Mouse (Mus musculus) hindbrain, embryonic 16.5 days (tissue): ENCODE measurements around the gene Siae. TPM values are rescaled to one million over a fixed set of nuclear protein-coding genes. Genes with fewer than 3 reads are reported as not detected.

ENCODE experiments used
- ATAC-seq: fragments of 200-750 bp; cut with Nextera tagmentation; 2 replicates; pipeline ENCODE4 v1.8.0; 2017; ENCODE audit warnings: moderate TSS enrichment, moderate library complexity
- H3K27ac ChIP-seq: fragments of 300-500 bp; sonication (generic); 2 replicates; pipeline ENCODE4 v1.5.1; 2014; ENCODE audit warnings: low read depth, mild to moderate bottlenecking, control low read depth, low read length, moderate library complexity
- H3K27me3 ChIP-seq: fragments of 300-500 bp; sonication (generic); replicated peaks from 2 replicates; pipeline ENCODE4 v1.6.1; 2014; ENCODE audit warnings: low read length; ENCODE audit not compliant: control insufficient read depth, insufficient read depth
- H3K36me3 ChIP-seq: fragments of 300-500 bp; sonication (generic); 2 replicates; pipeline ENCODE4 v1.6.1; 2014; ENCODE audit warnings: mild to moderate bottlenecking, low read length, moderate library complexity, mixed read lengths; ENCODE audit not compliant: control insufficient read depth, insufficient read depth
- H3K4me1 ChIP-seq: fragments of 300-500 bp; sonication (generic); 2 replicates; pipeline ENCODE4 v1.6.1; 2014; ENCODE audit warnings: low read depth, low read length; ENCODE audit not compliant: control insufficient read depth, insufficient read depth
- H3K4me2 ChIP-seq: fragments of 300-500 bp; sonication (generic); 2 replicates; pipeline ENCODE4 v1.6.1; 2014; ENCODE audit warnings: mild to moderate bottlenecking, low read length, control low read depth, moderate library complexity
- H3K4me3 ChIP-seq: fragments of 300-500 bp; sonication (generic); 2 replicates; pipeline ENCODE4 v1.5.1; 2014; ENCODE audit warnings: mild to moderate bottlenecking, low read length, control low read depth, moderate library complexity
- H3K9ac ChIP-seq: fragments of 300-500 bp; sonication (generic); 2 replicates; pipeline ENCODE4 v1.6.1; 2014; ENCODE audit warnings: low read depth, mild to moderate bottlenecking, control low read depth, low read length, moderate library complexity
- H3K9me3 ChIP-seq: fragments of 300-500 bp; sonication (generic); 2 replicates; pipeline ENCODE4 v1.6.1; 2014; ENCODE audit warnings: mild to moderate bottlenecking, low read length, moderate library complexity; ENCODE audit not compliant: control insufficient read depth
- WGBS: fragments of 180-500 bp; shearing (Covaris S2); extraction: QIAGEN DNeasy Blood & Tissue Kit; methylation state at CpG from one replicate; pipeline ENCODE4 v1.1.7; 2014; 5-methylcytosine and 5-hydroxymethylcytosine counted together
- polyA plus RNA-seq: library from polyadenylated mRNA; unstranded; fragments of >200 nt; fragmentation: Nextera tagmentation; extraction: Ambion mirVana; gene quantifications from 2 replicates; pipeline ENCODE4 v1.2.1, GENCODE M21; 2015

Gene Siae
- polyA plus RNA-seq, 1 experiment from 2014 or later = 17.4 TPM

DNA sequence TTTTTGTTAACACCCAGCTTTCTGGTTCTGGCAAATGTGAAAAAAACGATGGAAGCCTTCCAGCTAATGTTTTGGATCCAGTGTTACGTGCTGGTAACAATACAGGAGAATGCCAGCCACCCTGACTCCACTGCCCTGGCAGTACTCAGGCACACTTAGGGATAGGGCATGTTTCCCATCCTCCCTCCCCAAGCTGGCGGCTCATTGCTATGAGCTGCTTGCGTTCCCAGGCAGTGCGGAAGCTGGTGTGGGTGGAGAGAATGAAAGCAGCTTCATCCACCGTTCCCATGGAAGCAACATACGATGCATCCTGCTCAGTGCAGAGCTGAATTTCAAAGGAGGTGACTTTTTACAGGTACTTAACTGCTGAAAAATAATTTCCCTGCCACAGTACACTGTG lies 70.1 kb downstream of the Siae start:
- H3K9me3 ChIP-seq = no peaks in the 10 kb centered on the region
- H3K4me1 ChIP-seq = peaks cover 14% of the 10 kb centered on the region
- WGBS = 3% methylated on average over 7 of the region's 7 CpGs
- H3K27me3 ChIP-seq = no peaks in the 10 kb centered on the region
- H3K4me2 ChIP-seq = peak overlapping the region; percentile 44
- H3K4me3 ChIP-seq = no peak overlapping the region
- peak; percentile 94 for ATAC-seq
- peak overlapping the region; percentile 36; the same call in 1 of the 2 replicates for H3K9ac ChIP-seq
- no peaks in the 10 kb centered on the region for H3K36me3 ChIP-seq
- peak overlapping the region; percentile 87 for H3K27ac ChIP-seq

DNA sequence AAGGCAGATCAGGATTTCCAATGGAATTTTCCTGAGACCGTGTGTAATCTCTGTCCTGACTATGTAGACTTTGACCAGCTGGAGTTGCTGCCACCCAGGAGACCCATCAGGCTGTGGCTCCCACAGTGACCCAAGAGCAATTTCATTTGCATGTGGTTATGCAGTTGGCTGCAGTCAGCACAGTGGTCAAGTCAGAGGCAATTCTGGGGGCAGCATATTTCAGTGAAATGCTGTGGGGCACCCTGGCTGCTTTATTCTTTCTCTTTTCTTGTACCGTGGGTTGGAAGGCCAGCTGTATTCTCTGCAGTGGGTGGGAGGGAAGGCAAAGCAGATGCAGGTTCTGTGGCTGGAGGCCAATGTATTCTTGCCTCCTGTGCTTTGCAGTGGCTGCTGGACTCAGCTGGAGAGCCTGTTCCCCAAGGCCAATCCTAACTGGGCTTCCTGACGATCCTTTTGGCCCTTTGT lies 70.6 kb downstream of the Siae start:
- WGBS = 0% methylated on average over 3 of the region's 3 CpGs
- Histone ChIP-seq H3K9me3 (no peaks in the 10 kb centered on the region), H3K4me3 (no peak overlapping the region), H3K36me3 (no peaks in the 10 kb centered on the region), H3K4me2 (peak overlapping the region; percentile 44), H3K27me3 (no peaks in the 10 kb centered on the region), H3K4me1 (peaks cover 14% of the 10 kb centered on the region), H3K27ac (peak overlapping the region; percentile 87), H3K9ac (no peak overlapping the region; the same call in 1 of the 2 replicates)
- peak; percentile 66 for ATAC-seq

DNA sequence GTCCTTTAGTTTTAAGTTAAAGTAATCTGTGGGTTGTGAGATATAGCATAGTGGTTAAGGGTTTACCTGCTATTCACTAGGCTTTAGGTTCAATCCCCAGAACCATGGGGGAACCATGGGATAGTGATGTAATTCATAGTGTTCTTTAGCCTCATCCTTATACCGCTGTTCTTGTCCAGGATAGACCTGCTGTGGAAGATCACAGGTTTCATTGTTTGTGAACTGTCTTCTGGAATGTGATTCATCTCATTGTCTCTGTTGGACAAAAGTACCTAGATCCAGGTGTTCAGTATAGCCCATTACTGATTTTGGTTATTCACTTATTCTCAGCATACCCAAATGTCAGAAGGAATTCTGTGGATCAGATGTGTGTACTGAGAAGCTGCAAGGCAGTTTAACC lies 71.8 kb downstream of the Siae start:
- WGBS = 96% methylated on average over 1 of the region's 1 CpGs
- Histone ChIP-seq H3K4me3 (no peak overlapping the region), H3K27me3 (no peaks in the 10 kb centered on the region), H3K9me3 (no peaks in the 10 kb centered on the region), H3K9ac (no peak overlapping the region), H3K4me1 (peaks cover 14% of the 10 kb centered on the region), H3K36me3 (no peaks in the 10 kb centered on the region), H3K27ac (no peak overlapping the region), H3K4me2 (no peak overlapping the region)
- ATAC-seq = no peak

DNA sequence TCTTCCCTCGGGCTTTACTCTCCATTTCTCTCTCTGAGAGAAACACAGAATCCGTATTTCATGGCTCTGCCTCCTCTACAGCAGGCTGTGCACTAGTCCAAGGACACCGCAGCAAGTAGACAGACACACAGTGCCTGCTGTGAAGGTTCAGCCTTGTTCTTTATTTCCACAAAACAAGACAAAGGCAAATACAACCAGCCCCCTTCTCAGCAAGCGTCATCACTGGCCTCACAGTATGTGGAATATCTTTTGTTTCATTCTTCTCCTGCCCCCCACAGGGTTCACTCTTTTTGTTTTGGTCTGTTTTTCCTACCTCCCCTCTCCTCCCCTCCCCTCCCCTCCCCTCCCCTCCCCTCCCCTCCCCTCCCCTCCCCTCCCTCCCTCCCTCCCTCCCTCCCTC lies 73.1 kb downstream of the Siae start:
- Histone ChIP-seq H3K9me3 (no peaks in the 10 kb centered on the region), H3K9ac (no peak overlapping the region), H3K27ac (no peak overlapping the region), H3K4me3 (no peak overlapping the region), H3K27me3 (no peaks in the 10 kb centered on the region), H3K4me2 (no peak overlapping the region), H3K4me1 (peaks cover 14% of the 10 kb centered on the region), H3K36me3 (no peaks in the 10 kb centered on the region)
- WGBS = 30% methylated on average over 4 of the region's 4 CpGs
- ATAC-seq = no peak

DNA sequence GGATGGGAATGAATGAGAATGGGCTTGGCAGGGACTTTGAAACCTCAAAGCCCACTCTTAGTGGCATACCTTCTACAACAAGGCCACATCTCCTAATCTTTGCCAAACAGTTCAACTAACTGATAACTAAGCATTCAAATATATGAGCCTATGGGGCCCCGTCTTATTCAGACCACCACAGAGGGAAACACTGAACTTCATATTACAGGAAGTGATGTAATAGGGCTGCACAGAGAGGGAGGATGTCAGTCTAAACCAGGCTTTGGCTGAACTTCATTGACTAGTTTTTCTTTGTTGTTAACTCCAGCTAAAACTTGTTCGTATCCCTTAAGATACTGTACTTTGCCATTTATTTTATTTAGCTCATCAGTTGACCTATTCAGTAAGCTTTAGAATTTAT lies 74.4 kb downstream of the Siae start:
- H3K36me3 ChIP-seq = no peaks in the 10 kb centered on the region
- WGBS = 94% methylated on average over 2 of the region's 2 CpGs
- H3K27me3 ChIP-seq = no peaks in the 10 kb centered on the region
- ATAC-seq = no peak
- no peak overlapping the region for H3K4me2 ChIP-seq
- H3K4me3 ChIP-seq = no peak overlapping the region
- no peak overlapping the region for H3K9ac ChIP-seq
- no peaks in the 10 kb centered on the region for H3K9me3 ChIP-seq
- peaks cover 13% of the 10 kb centered on the region for H3K4me1 ChIP-seq
- no peak overlapping the region for H3K27ac ChIP-seq

DNA sequence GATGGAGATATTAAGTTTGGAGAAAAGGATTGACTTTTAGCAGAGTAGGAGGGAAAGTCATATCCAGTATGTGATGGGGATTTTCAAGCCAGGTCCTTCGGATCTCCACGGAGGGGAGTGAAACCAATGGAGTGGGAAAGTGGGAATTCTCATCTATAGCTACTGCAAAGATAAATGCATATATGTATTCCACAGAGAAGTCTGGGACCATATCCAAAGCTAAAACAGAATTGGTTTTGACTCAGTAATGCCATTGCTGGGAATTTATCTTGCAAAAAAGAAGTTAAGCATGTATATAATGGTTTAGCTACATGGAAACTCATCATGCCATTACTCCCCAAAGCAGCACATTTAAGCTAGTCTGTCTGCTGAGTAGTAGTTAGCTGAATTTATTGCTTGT lies 76.8 kb downstream of the Siae start:
- Histone ChIP-seq H3K4me1 (no peaks in the 10 kb centered on the region), H3K27me3 (no peaks in the 10 kb centered on the region), H3K4me3 (no peak overlapping the region), H3K9me3 (no peaks in the 10 kb centered on the region), H3K4me2 (no peak overlapping the region), H3K27ac (no peak overlapping the region), H3K9ac (no peak overlapping the region), H3K36me3 (no peaks in the 10 kb centered on the region)
- 76% methylated on average over 2 of the region's 2 CpGs for WGBS
- no peak for ATAC-seq

DNA sequence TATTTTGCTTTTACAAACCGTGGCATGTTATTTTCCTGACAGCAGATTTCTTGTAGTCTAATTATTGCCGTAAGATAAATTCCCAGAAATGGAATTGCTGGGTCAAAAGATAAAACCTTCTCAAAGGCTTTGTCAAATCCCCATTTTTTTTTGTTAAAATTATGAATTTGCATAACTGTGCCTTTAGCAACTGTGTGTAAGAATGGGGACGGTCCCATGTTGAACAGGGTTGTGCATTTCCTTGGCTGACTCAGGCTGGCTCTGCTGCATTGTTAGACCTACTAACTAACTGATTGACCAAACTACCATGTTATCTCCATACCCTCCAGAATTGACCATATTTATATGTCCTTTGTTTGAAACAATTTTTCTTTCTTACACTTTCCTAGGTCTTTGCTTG lies 78.8 kb downstream of the Siae start:
- H3K4me2 ChIP-seq = no peak overlapping the region
- WGBS = 92% methylated on average over 3 of the region's 3 CpGs
- H3K36me3 ChIP-seq = no peaks in the 10 kb centered on the region
- no peak overlapping the region for H3K4me3 ChIP-seq
- no peaks in the 10 kb centered on the region for H3K9me3 ChIP-seq
- no peaks in the 10 kb centered on the region for H3K4me1 ChIP-seq
- ATAC-seq = no peak
- no peaks in the 10 kb centered on the region for H3K27me3 ChIP-seq
- no peak overlapping the region for H3K9ac ChIP-seq
- H3K27ac ChIP-seq = no peak overlapping the region

DNA sequence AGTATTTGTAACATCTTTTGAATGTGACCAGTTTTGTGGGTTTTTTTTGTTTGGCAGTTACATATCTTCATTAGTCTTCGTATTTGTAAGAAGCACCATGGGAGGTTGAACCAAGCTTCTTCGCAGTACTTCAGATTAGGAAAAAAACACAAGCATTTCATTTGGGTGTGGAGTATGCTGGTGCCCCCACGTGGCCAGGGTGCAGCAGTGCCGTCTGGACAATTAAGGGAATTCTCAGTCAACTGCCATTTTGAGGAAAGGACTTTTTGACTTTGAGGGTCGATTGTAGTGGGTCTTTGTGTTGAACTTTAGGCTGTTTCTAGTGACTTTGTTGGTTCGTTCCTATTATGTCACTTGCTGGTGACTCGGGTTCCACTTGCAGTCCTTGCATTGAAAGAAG lies 80.8 kb downstream of the Siae start:
- no peaks in the 10 kb centered on the region for H3K4me1 ChIP-seq
- no peaks in the 10 kb centered on the region for H3K27me3 ChIP-seq
- H3K4me3 ChIP-seq = no peak overlapping the region
- H3K36me3 ChIP-seq = no peaks in the 10 kb centered on the region
- no peaks in the 10 kb centered on the region for H3K9me3 ChIP-seq
- no peak overlapping the region for H3K27ac ChIP-seq
- no peak for ATAC-seq
- 11% methylated on average over 7 of the region's 7 CpGs for WGBS
- H3K9ac ChIP-seq = no peak overlapping the region
- no peak overlapping the region for H3K4me2 ChIP-seq

DNA sequence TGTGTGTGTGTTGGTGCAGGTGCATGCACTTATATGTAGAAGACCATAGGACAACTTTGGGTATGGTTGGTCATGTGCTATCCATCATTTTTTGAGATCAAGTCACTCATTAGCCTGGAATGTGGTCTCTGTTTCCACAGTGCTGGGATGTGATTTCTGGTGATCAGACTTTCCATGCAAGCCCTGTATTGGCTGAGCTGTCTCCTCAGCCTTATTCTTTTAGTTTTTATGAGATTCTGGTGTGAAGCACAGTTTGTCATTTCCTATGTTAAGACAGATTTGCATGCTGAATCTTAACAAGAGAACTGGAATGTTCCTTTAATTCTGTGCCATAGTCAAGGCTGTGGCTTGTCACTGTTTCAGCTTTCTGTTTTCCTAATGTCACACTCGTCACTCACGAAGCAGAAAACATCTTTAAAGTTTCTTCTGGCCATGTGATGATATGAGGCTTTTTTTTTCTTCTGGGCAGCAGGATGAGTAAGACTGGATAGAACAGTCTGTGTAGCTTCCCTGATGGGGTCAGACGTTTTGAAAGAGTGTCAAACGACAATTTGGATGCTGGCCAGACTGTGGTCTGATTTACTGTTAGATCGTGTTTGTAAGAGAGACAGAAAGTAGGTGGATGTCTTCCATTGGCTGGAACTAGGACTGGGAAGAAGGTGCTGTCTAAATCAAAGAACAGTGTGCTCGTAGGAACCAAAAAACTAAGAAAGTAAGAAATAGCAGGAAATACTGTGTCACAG lies 81.5 kb downstream of the Siae start:
- no peak overlapping the region for H3K4me2 ChIP-seq
- H3K27me3 ChIP-seq = no peaks in the 10 kb centered on the region
- 51% methylated on average over 6 of the region's 6 CpGs for WGBS
- no peak overlapping the region for H3K9ac ChIP-seq
- no peak overlapping the region for H3K27ac ChIP-seq
- ATAC-seq = no peak
- no peaks in the 10 kb centered on the region for H3K9me3 ChIP-seq
- H3K4me1 ChIP-seq = no peaks in the 10 kb centered on the region
- H3K4me3 ChIP-seq = no peak overlapping the region
- H3K36me3 ChIP-seq = no peaks in the 10 kb centered on the region
